Mouse (Mus musculus) embryonic fibroblast, embryonic 13.5 days (primary cell): ENCODE data around the gene Ablim1. TPM values are rescaled to one million over a fixed set of nuclear protein-coding genes. Genes with fewer than 3 reads are reported as not detected.

Experiments
- H3K27ac ChIP-seq: 2 replicates; pipeline ENCODE4 v1.5.1; 2012; ENCODE audit warnings: low read length, control low read depth, inconsistent platforms; ENCODE audit not compliant: insufficient read depth
- H3K4me1 ChIP-seq: 2 replicates; pipeline ENCODE4 v1.6.1; 2011; ENCODE audit warnings: low read length; ENCODE audit not compliant: control insufficient read depth, insufficient read depth
- H3K4me3 ChIP-seq: 2 replicates; pipeline ENCODE4 v1.5.1; 2011; ENCODE audit warnings: mild to moderate bottlenecking, control low read depth, low read length; ENCODE audit not compliant: insufficient read depth
- CTCF ChIP-seq: IDR thresholded peaks from 2 replicates; pipeline ENCODE4 v1.5.1; 2011; ENCODE audit warnings: mild to moderate bottlenecking, control low read depth, low read length, moderate library complexity, borderline replicate concordance; ENCODE audit not compliant: insufficient read depth
- POLR2A ChIP-seq: IDR thresholded peaks from 2 replicates; pipeline ENCODE4 v1.6.1; 2011; ENCODE audit warnings: low read depth, mild to moderate bottlenecking, control low read depth, low read length, moderate library complexity
- polyA plus RNA-seq: library from polyadenylated mRNA; stranded (reverse); fragments of >200 nt; gene quantifications from 2 replicates; pipeline ENCODE4 v1.2.4, GENCODE M21; 2011; ENCODE audit warnings: low read depth; ENCODE audit not compliant: missing spikeins, insufficient read length

Gene Ablim1
- polyA plus RNA-seq, 1 experiment = 24.0 TPM

DNA sequence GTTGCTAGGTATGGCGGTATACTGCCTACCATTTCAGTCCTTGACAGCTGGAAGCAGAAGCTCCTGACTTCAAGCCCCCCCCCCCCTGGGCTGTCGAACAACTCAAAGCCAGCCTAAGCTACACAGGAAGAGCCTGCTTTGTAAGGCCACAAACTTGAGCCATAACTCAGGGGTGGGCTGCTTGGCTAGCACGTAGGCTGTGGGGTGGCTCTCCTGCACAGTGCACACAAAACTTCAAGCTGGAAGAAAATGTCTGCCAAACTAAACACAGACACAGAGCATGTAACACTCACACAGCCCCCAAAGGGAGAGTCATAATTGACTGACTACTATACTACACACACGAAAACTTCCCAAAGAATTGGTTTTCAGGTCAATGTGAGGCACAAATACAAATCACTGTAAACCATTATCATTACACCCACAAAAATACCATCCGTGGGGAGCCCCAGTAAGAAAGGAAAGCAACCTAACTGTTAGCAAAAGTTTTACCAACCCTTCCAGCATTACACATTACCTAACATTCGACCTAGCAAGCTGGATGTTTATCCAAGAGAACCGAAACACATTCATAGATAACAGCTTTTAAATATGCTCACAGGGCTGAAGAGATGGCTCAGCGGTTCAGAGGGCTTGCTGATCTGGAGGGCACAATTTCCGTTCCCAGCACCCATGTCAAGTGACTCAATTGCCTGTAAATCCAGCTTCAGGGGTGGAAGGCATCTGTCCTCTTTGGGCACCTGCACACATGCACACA lies 61.8 kb downstream of the Ablim1 start:
- TF ChIP-seq CTCF (no peak), POLR2A (no peak)

DNA sequence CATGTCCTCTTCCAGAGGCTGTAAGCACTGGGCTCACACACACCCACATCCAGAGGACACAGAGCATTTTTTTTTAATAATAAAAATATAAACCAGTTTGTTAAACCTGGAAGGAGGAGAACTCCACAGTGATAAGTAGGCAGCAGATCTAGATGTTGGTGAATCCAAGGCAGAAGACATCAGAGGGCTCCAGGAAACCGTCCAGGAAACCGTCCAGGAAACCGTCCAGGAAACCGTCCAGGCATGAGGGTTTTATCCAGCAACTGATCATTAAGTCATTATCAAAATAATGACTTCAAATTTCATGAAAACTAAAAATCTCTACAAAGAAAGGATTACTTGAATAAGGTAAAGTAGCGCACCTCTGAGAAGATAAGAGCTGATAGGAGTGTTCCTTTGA lies 65.9 kb downstream of the Ablim1 start:
- TF ChIP-seq CTCF (no peak), POLR2A (no peak)
- Histone ChIP-seq H3K4me1 (no peaks in the 10 kb centered on the region), H3K27ac (no peak overlapping the region), H3K4me3 (no peak overlapping the region)

More for the DNA sequence above, 61.8 kb downstream of the Ablim1 start:
- no peaks in the 10 kb centered on the region for H3K4me1 ChIP-seq
- H3K27ac ChIP-seq = no peak overlapping the region
- H3K4me3 ChIP-seq = no peak overlapping the region

GRCm38 (mm10) chr19:57247221-57247620 lies 67.5 kb downstream of the Ablim1 start:
- no peak overlapping the region for H3K4me3 ChIP-seq
- TF ChIP-seq CTCF (no peak), POLR2A (no peak)
- no peak overlapping the region for H3K27ac ChIP-seq
- no peaks in the 10 kb centered on the region for H3K4me1 ChIP-seq

DNA sequence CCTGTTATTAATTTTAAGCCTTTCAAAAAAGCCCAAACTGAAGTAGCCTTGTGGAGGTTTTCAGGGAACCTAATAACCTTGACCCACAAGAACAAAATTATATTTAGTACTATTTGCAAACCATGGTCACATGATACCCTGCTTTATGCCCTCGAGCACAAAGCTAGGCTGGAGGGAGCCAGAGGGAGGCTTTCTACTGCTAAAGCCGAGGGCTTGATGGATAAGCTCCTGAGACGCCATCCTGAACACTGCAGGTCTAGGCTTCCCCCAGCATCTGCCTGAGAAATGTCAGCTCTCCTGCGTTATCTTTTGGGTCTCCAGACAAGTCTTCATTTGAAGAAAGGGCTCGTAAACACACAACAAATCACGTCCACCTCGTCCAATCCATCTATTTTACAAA lies 70.4 kb downstream of the Ablim1 start:
- TF ChIP-seq POLR2A = no peak
- TF ChIP-seq CTCF = no peak
- H3K4me1 ChIP-seq = peaks cover 8% of the 10 kb centered on the region
- no peak overlapping the region for H3K27ac ChIP-seq
- no peak overlapping the region for H3K4me3 ChIP-seq

GRCm38 (mm10) chr19:57243606-57244005 lies 71.1 kb downstream of the Ablim1 start:
- TF ChIP-seq POLR2A (no peak), CTCF (no peak)
- H3K4me3 ChIP-seq = no peak overlapping the region
- peaks cover 10% of the 10 kb centered on the region for H3K4me1 ChIP-seq
- no peak overlapping the region for H3K27ac ChIP-seq

DNA sequence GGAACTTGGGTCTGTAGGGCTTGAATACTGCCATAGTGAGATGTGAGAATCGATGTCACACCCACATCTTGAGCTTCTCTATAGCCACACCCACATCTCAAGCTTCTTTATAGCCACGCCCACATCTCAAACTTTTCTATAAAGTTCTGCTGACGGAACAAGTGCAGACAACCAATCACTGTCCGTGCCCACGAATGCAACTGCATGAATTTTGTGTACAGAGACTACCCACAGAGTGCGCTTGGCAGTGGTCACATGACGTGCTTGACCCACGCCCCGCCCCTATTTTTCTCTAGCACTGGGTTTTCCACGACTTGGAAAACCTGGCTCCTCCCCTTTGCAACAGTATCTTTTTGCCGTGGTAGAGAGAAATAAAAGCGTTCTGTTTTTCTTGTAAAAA lies 71.5 kb downstream of the Ablim1 start:
- Histone ChIP-seq H3K4me3 (no peak overlapping the region), H3K27ac (no peak overlapping the region), H3K4me1 (peaks cover 13% of the 10 kb centered on the region)
- no peak for TF ChIP-seq POLR2A
- TF ChIP-seq CTCF = no peak

- Histone ChIP-seq H3K4me1 (peaks cover 13% of the 10 kb centered on the region), H3K4me3 (no peak overlapping the region), H3K27ac (peak overlapping the region; percentile 13; the same call in 1 of the 2 replicates)
- TF ChIP-seq POLR2A (no peak), CTCF (no peak)
These were observed 73.1 kb downstream of the Ablim1 start for GRCm38 (mm10) chr19:57241363-57242192.

- H3K4me3 ChIP-seq = no peak overlapping the region
- no peak overlapping the region for H3K27ac ChIP-seq
- TF ChIP-seq POLR2A (no peak), CTCF (no peak)
- H3K4me1 ChIP-seq = peaks cover 13% of the 10 kb centered on the region
These were observed 74.5 kb downstream of the Ablim1 start for GRCm38 (mm10) chr19:57240259-57240658.

DNA sequence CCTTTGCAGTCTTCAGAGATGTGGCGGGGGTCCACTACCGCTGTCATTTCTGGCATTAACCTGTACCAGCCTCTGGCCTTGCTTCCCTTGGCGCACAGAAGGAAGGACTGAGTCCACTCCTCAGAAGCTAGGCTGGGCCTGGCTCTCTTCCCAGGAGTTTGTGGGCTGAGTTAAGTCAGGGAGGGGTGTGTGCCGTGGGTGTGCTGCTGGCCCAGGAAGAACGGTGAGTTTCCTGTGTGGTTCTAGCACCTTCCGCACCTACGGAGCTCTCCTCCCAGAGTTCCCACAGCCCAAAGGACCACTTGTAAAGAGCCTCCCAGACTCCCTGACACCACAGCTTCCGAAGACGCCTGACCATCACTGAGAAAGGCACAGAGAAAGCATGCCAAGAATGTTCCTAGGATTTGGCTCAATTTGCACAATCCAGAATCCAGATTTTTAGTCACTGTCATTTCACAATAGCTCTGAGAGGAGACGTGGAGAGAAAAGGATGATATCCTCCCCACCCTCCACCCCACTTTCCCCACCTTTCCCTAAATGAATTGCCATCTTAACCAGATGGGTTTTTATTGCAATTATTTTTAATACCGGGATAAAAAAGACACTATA lies 75.4 kb downstream of the Ablim1 start:
- TF ChIP-seq POLR2A (peak; percentile 20; the same call in 1 of the 2 replicates), CTCF (no peak)
- Histone ChIP-seq H3K4me3 (no peak overlapping the region), H3K4me1 (peaks cover 13% of the 10 kb centered on the region), H3K27ac (peak overlapping the region; percentile 30; the same call in 1 of the 2 replicates)
